Mouse (Mus musculus): ENCODE data around the gene Acsf2. TPM values are rescaled to one million over a fixed set of nuclear protein-coding genes. Genes with fewer than 3 reads are reported as not detected.

Gene Acsf2
- polyA plus RNA-seq (2017; shearing (Covaris generic)), result 6.1 TPM

DNA sequence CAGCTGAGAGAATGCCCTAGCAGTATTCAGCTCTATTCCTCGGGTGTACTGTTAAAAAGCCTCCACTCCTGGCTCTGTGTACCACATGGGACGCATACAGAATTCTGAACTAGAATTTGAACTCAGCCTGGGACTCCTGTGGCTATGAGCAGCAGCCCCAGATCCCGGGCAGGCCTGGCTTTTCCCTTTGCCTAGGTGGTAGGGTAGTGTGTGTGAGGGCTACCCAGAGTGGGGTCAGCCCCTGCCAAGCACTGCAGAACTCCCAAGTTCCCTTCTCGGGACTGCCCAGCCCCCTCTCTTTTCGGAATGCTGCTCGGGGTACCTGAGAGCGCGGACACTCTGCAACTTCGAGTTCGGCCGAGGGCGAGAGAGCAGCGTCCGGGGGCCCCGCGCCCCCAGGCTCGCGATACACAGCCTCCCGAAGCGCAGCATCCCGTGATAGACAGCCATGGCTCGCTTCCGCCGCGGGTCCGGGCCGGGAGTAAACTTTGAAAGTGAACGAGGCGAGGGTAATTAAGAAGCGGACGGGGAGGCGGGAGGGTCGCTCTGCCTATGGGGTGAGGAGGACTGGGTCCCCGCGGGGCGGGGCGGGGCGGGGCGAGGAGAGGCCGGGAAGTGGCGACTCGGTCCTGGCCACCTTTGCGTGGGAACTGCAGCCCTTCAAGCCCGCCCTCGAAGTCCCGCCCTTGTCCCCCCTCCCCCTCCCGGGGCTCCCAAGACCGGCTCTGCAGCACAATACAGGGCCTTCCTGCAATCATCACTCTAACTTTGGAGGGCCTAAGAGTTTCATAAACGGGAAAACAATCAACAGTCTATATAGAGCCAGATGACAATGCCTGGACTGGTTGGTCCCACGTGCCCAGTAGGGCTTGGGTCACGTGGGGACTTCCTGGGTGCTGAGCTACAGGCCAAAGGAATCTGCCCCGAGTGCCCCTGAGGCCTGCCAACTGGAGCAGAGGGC lies at the start of gene Acsf2:
Acsf2 (minus strand) TSS at position 551 of the 961 bp plus-strand sequence.

DNA sequence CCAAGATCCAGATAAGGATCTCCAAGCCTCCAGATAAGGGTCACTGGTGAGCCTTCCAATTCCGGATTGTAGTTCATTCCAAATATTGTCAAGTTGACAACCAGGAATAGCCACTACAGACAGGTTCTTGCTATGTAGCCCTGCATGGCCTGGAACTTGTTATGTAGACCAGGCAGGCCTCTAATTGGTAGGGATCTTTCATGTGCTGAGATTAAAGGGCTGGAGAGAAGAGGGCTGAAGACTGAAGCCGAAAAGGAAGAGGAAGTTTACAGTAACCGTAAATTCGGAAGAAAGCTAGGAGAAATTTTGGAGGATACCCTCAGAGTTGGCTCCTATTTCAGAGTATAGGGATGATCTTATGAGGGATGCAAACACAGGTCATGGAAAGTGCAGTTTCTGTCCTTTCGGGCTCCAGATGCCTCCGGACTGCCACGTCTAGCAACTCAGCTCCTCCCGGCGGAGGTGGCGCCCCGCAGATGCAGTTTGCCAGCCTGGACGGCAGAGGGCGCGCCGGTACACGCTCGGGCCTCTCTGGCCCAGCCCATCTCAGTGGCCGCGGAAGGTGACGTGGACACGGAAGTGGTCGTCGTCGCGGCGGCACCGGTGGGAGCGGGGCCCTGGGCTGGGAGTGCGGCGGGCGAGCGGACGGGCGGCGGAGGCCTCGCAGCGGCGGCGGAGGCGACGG lies 27.7 kb upstream of the Acsf2 start, which contains the start of gene Lrrc59:
Lrrc59 (plus strand) TSS at position 569 of the 685 bp plus-strand sequence.

DNA sequence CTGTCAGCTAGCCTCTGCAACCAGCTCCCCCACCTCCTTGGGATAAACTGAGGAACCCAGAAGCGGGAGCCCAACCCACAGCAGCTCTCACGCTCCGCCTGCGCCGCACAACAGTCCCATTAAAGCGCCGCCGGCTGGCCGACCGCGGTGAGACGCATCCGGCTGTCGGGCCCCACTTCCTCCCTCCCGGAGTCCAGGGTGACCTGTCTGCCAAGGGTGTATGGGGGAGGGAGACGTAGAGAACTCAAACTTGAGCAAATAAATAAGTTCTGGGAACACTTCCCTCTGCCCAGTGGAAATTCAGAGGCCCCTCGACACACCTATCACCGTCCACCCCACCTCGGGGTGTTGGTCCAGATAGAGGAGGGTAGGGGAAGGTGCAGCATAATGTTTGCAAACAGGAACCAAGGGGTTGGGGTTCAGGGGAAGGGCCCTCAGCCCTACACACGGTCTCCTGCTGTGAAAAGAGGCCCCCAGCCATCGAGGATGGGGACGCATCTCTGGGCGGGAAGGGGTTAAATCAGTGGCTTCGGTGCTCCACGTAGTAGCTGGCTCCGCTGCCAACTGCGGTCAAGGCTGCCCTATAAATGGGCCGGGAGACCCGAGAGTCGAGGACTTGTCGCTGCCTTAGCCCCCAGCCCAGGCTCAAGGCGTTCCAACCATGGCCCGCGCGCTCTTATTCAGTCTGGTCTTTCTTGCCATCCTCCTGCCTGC lies 37.1 kb downstream of the Acsf2 start, which contains the start of gene Chad:
Chad (plus strand) TSS at position 611 of the 714 bp plus-strand sequence.

DNA sequence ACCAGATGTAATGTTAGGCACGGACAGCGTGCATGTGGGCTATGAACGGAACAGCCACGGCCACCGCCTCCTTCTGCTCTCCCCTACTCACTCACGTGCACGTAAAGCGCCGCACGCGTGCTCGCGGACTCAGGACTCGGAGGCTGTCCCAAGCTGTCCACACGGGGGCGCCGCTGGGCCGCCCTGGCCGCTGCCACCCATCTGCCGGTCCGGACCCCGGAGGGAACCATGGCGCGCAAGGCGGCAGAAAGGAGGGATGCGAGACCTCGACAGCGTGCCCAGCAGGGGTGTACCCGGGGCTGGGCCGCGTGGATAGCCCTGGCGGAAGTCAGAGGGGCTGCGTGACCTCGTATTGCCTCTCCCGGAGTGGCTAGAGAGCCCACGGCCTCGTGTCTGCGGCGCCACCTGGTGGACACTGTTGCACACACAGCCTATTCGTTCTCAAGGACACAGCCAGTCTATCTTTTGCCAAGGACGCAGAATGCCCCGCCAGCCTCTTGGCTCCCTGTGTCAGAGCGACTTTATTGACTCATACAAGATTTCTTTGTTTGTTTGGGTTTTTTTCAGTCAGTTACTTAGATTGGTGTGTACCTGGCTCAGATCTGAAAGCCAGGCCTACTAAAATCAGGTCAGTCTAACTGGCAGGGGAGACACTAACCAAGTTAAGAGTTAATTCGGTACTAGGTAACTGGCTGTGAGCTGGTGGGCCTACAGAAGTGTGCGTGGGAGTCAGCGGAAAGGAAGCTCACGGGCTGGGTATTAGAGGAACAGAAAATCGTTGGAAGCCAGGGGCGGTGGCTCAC lies 52.6 kb downstream of the Acsf2 start, which contains the start of gene Rsad1:
Rsad1 (minus strand) TSS at position 368 of the 803 bp plus-strand sequence.

DNA sequence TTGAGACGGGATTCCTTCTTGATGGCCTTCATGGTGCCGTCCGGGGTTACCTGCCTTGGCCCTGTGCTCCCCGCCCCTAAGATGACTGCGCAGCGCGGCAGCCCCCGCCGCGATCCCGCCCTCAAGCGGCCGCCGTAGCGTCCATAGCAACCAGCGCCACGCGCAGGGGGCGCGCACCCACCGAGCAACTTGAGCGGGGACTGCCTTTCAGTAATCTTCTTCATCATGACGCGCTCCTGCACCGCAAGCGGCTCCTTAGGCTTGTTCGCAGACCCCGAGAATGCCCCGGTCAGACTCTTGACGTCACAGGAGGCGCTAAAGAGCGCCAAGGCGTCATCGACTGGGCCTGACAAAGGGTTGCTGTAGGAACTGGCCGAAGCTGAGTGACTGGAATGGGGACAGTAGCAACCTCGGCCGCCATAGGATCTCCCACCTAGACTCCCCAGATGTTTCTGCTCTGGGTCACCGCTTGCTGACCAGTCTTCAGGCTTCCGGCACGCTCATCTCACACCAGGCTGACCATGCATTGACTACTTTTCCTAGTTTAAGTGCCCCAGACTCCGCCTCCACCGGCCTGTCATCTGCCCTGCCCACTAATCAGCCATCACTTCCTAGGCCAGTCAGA lies 80.3 kb downstream of the Acsf2 start, which contains the start of gene Mycbpap:
Mycbpap (minus strand) TSS at position 524 of the 625 bp plus-strand sequence.

Other genes with a start within 250 kb of the Acsf2 start
- gene Abcc3, start 208.9 kb downstream of the Acsf2 start, polyA plus RNA-seq (2017; shearing (Covaris generic)), result 2.6 TPM
- not detected for gene Cacna1g, start 127.7 kb downstream of the Acsf2 start, polyA plus RNA-seq (2017; shearing (Covaris generic))
- gene Spata20, start 115.7 kb downstream of the Acsf2 start, polyA plus RNA-seq (2017; shearing (Covaris generic)), result not detected
- not detected for gene Epn3, start 101.9 kb downstream of the Acsf2 start, polyA plus RNA-seq (2017; shearing (Covaris generic))
- gene Mycbpap, start 80.1 kb downstream of the Acsf2 start, polyA plus RNA-seq (2017; shearing (Covaris generic)), result not detected
- gene Rsad1, start 52.6 kb downstream of the Acsf2 start, polyA plus RNA-seq (2017; shearing (Covaris generic)), result 4.3 TPM
- gene Chad, start 36.8 kb downstream of the Acsf2 start, polyA plus RNA-seq (2017; shearing (Covaris generic)), result 0.20 TPM
- 60.2 TPM for gene Lrrc59, start 27.9 kb upstream of the Acsf2 start, polyA plus RNA-seq (2017; shearing (Covaris generic))
- 59.5 TPM for gene Mrpl27, start 51.9 kb upstream of the Acsf2 start, polyA plus RNA-seq (2017; shearing (Covaris generic))
- gene Eme1, start 52.1 kb upstream of the Acsf2 start, polyA plus RNA-seq (2017; shearing (Covaris generic)), result 1.7 TPM
- 44.2 TPM for gene Xylt2, start 75.6 kb upstream of the Acsf2 start, polyA plus RNA-seq (2017; shearing (Covaris generic))
- gene Gm11541, start 102.6 kb upstream of the Acsf2 start, polyA plus RNA-seq (2017; shearing (Covaris generic)), result not detected
- 0.23 TPM for gene Cdc34b, start 139.9 kb upstream of the Acsf2 start, polyA plus RNA-seq (2017; shearing (Covaris generic))
- gene Tmem92, start 180.8 kb upstream of the Acsf2 start, polyA plus RNA-seq (2017; shearing (Covaris generic)), result 0.08 TPM

All from CD4-positive, CD25-positive, alpha-beta regulatory T cell (primary cell).